ENCODE assay signal across 22 mouse cellular contexts in genomic region chr14:25412811-25413210, GRCm38 (mm10). TPM values are rescaled to one million over a fixed set of nuclear protein-coding genes. Genes with fewer than 3 reads are reported as not detected.
A peak's percentile ranks its signal among the peaks of the same experiment; 100 is the strongest.
DNase-seq lines count a peak whose midpoint lies in the region; TF ChIP-seq lines count a peak whose summit lies in the region.
"Had no signal": no experiment of that assay in that cellular context is flagged by ENCODE, and none has a peak within 500 bp of the region (broad histone marks: within the 10 kb centered on the region; RNA-seq: fewer than 3 reads in every experiment).

No protein-coding gene starts in this region.

- TF ChIP-seq EP300 in heart, adult 2 months (IDR thresholded peaks at IDR 0.05; ENCODE audit: insufficient read depth, low read depth, low read length), result no peak

- H3K9ac ChIP-seq in heart, adult 2 months (ENCODE audit: low read depth, low read length), result no peak overlapping the region
- H3K9ac ChIP-seq: embryonic facial prominence, embryonic 12.5 days; forebrain, embryonic 13.5 days; forebrain, embryonic 15.5 days; forebrain, postnatal 0 days had no signal

- DNase-seq in heart, adult 11 months, result peak; percentile 74
- DNase-seq in heart, adult 2 months, result no peak
- DNase-seq in A20 (ENCODE audit: low read depth, low spot score), result peak; percentile 10
- DNase-seq in ES-CJ7 (ENCODE audit: low read depth, low spot score), result peak; percentile 35
- peak; percentile 65 for DNase-seq in R1 (ENCODE audit: low read depth, low spot score)
- no peak for DNase-seq in thymus, postnatal 4 days
- no peak for DNase-seq in adrenal gland, adult 2 months
- DNase-seq in B cell, adult 2 months, result no peak
- DNase-seq: adrenal gland, adult 8-10 months; adrenal gland, postnatal 14 days; adrenal gland, postnatal 36 days; cerebellum, adult 11-12 months; cerebellum, adult 2 months; cerebellum, adult 9-10 months; cerebellum, postnatal 10 days; cerebellum, postnatal 25 days; forebrain, postnatal 0 days had no signal

- WGBS in heart, adult 2 months, result 96% methylated on average over 10 of the region's 10 CpGs

- H3K27ac ChIP-seq in heart, adult 2 months, result no peak overlapping the region
- H3K27ac ChIP-seq: embryonic facial prominence, embryonic 10.5 days; embryonic facial prominence, embryonic 12.5 days; forebrain, embryonic 13.5 days; forebrain, embryonic 15.5 days had no signal

- no peak for TF ChIP-seq CTCF in heart, adult 2 months (IDR thresholded peaks at IDR 0.05)

- no peak overlapping the region for H3K4me3 ChIP-seq in heart, adult 2 months
- H3K4me3 ChIP-seq: embryonic facial prominence, embryonic 10.5 days; embryonic facial prominence, embryonic 12.5 days; forebrain, embryonic 13.5 days; forebrain, embryonic 15.5 days had no signal

- H3K4me1 ChIP-seq in heart, adult 2 months (ENCODE audit: control insufficient read depth, insufficient read depth, low read length), result peaks cover 4% of the 10 kb centered on the region; the same call in 1 of the 2 replicates
- H3K4me1 ChIP-seq: embryonic facial prominence, embryonic 12.5 days; forebrain, embryonic 13.5 days; forebrain, embryonic 15.5 days had no signal

- no peaks in the 10 kb centered on the region for H3K36me3 ChIP-seq in heart, adult 2 months (ENCODE audit: control insufficient read depth, insufficient read depth, low read length)
- H3K36me3 ChIP-seq: embryonic facial prominence, embryonic 10.5 days; embryonic facial prominence, embryonic 12.5 days; forebrain, embryonic 15.5 days had no signal

- no peaks in the 10 kb centered on the region for H3K27me3 ChIP-seq in heart, adult 2 months (ENCODE audit: control insufficient read depth, insufficient read depth, low read length)
- H3K27me3 ChIP-seq: CH12.LX; embryonic facial prominence, embryonic 12.5 days; forebrain, embryonic 13.5 days; forebrain, embryonic 15.5 days had no signal

- intact Hi-C loops in heart, adult 2 months (cut with DNase I), result no loop called here

- no peaks in the 10 kb centered on the region for H3K79me2 ChIP-seq in heart, adult 2 months (replicated peaks; ENCODE audit: control insufficient read depth, insufficient read depth, low read length)

- no peak for TF ChIP-seq POLR2A in heart, adult 2 months (IDR thresholded peaks at IDR 0.05; ENCODE audit: insufficient read depth, low read depth, low read length)

RNA-seq across cellular contexts. Expression of gene Zmiz1, which starts 46.2 kb away (rescaled TPM):
- 10 to 100 TPM; 40.7 to 42.0 TPM for total RNA-seq in heart, adult 2 months (2021)
- 21.8 and 27.1 TPM in 2 replicates for polyA plus RNA-seq in heart, adult 2 months (2012; rRNA removed)
- total RNA-seq in adrenal gland, adult 2 months (2021), result 100 to 1,000 TPM in 1 of 2 experiments, 10 to 100 TPM in 1; 90.8 to 142 TPM
- 72.7 and 95.8 TPM in 2 replicates for polyA plus RNA-seq in adrenal gland, adult 2 months (2012; rRNA removed)

Comparison
In these comparisons a context has a peak if more than half of its experiments do, and no peak if none do; other contexts are left out.
1. DNase-seq: peak in heart, adult 11 months (single experiment), A20 (single experiment), ES-CJ7 (single experiment) and R1 (single experiment); none in heart, adult 2 months (0 of 2), thymus, postnatal 4 days (single experiment), adrenal gland, adult 2 months (single experiment) and B cell, adult 2 months (0 of 2).